Mouse (Mus musculus) kidney, postnatal 0 days (tissue): ENCODE data around the gene Prdm11. TPM values are rescaled to one million over a fixed set of nuclear protein-coding genes. Genes with fewer than 3 reads are reported as not detected.

Experiments
- ATAC-seq: fragments of 200-750 bp; cut with Nextera tagmentation; replicated peaks from 2 replicates; pipeline ENCODE4 v1.8.0; 2017; ENCODE audit warnings: low read depth, moderate number of reproducible peaks, moderate TSS enrichment, moderate library complexity; ENCODE audit not compliant: low FRiP score
- DNase-seq: peaks from one replicate; pipeline ENCODE4 v3.0.0-alpha.2; 2016; ENCODE audit warnings: low spot score
- H3K27ac ChIP-seq: fragments of 300-500 bp; sonication (generic); 2 replicates; pipeline ENCODE4 v1.5.1; 2014; ENCODE audit warnings: mild to moderate bottlenecking
- H3K27me3 ChIP-seq: fragments of 300-500 bp; sonication (generic); 2 replicates; pipeline ENCODE4 v1.6.1; 2014; ENCODE audit warnings: low read length, mixed read lengths; ENCODE audit not compliant: insufficient read depth
- H3K36me3 ChIP-seq: fragments of 300-500 bp; sonication (generic); 2 replicates; pipeline ENCODE4 v1.6.1; 2014; ENCODE audit warnings: low read length, mixed read lengths; ENCODE audit not compliant: insufficient read depth
- H3K4me1 ChIP-seq: fragments of 300-500 bp; sonication (generic); replicated peaks from 2 replicates; pipeline ENCODE4 v1.6.1; 2014; ENCODE audit warnings: antibody characterized with exemption, low read length, mixed read lengths; ENCODE audit not compliant: insufficient read depth
- H3K4me2 ChIP-seq: fragments of 300-500 bp; sonication (generic); 2 replicates; pipeline ENCODE4 v1.6.1; 2014; ENCODE audit warnings: mild to moderate bottlenecking, low read length, moderate library complexity, mixed read lengths
- H3K4me3 ChIP-seq: fragments of 300-500 bp; sonication (generic); replicated peaks from 2 replicates; pipeline ENCODE4 v1.5.1; 2014; ENCODE audit warnings: low read depth, low read length
- H3K9ac ChIP-seq: fragments of 300-500 bp; sonication (generic); 2 replicates; pipeline ENCODE4 v1.6.1; 2014; ENCODE audit warnings: low read depth, low read length
- H3K9me3 ChIP-seq: fragments of 300-500 bp; sonication (generic); replicated peaks from 2 replicates; pipeline ENCODE4 v1.6.1; 2016; ENCODE audit warnings: low read length, inconsistent platforms, mixed read lengths
- CTCF ChIP-seq: IDR thresholded peaks from 2 replicates; pipeline ENCODE4 v1.5.1; 2016; ENCODE audit warnings: antibody characterized with exemption, low read depth, mild to moderate bottlenecking, moderate library complexity
- WGBS: fragments of 180-500 bp; shearing (Covaris S2); extraction: QIAGEN DNeasy Blood & Tissue Kit; methylation state at CpG from one replicate; pipeline ENCODE4 v1.1.7; 2014; 5-methylcytosine and 5-hydroxymethylcytosine counted together
- polyA plus RNA-seq: library from polyadenylated mRNA; unstranded; fragments of >200 nt; fragmentation: Nextera tagmentation; extraction: Ambion mirVana; gene quantifications from 2 replicates; pipeline ENCODE4 v1.2.1, GENCODE M21; 2015

Prdm11 gene
- polyA plus RNA-seq, 1 experiment from 2014 or later: 4.9 TPM

DNA sequence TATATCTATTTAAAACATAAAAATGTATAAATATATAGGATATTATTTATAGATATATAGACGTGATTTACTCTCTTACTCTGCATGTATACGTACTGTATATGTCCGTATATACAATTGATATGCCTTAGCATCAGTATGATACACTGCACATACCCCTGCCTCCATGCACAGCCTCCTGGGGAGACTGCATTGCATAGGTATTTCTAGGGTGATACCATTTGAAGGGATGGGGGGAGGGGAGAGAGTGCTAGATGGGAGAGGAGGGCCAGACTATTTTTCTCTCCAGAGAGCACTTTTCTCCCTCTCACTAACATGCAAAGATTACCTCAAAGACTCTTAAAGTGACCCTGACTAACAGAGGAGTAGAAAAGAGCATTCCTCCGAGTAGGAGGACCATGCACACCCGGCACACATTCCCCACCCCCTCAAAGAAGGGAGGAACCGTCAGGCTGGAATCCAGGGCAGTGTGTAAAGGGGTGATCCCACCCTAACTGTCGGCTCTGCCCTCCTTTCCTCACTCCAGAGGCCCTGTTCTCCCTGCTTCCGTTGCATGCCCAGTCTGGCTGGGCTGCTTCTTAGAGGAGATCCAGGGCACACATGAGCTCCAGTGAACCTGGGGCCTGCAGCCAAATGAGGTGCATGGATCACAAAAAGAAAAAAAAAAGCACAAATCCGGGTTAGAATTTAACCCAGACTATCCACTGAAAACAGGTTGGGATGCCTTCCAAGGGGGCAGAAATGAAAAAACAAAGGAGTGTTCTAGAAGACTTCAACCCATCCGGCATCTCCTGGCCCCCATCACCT, 78.7 kb downstream of the Prdm11 start:
- 0 out of 2 replicates have a peak overlapping the region, but pooled peaks have one; percentile 50 for H3K27ac ChIP-seq
- H3K4me3 ChIP-seq: no peak overlapping the region
- no peaks in the 10 kb centered on the region for H3K27me3 ChIP-seq
- TF ChIP-seq CTCF: no peak
- peaks cover 11% of the 10 kb centered on the region; the same call in 1 of the 2 replicates for H3K36me3 ChIP-seq
- ATAC-seq (0 out of 2 replicates have a peak, but pooled peaks have one; percentile 41), DNase-seq (peak; percentile 47)
- H3K4me2 ChIP-seq: 0 out of 2 replicates have a peak overlapping the region, but pooled peaks have one; percentile 21
- peaks cover 15% of the 10 kb centered on the region for H3K4me1 ChIP-seq
- H3K9ac ChIP-seq: 0 out of 2 replicates have a peak overlapping the region, but pooled peaks have one; percentile 27
- WGBS: 23% methylated on average over 10 of the region's 10 CpGs
- no peaks in the 10 kb centered on the region for H3K9me3 ChIP-seq

DNA sequence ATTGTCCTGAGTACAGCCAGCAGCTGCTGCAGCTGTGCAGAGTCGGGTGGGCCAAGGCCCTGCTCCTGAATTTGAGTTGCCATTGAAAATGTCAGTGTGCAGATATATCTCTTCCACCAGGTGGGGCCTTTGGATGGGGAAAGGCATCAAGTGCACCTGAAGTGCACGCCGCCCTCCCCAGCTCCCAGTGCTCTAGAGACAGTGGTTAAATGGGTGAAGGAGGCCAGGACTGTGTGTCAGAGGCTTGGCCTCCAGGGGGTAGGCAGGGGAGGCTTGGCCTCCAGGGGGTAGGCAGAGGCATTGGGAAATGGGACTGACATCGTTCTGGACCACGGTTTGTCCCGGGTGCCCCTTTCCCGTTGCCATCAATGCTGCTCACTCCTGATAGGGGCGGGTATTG, 79.7 kb downstream of the Prdm11 start:
- peak; percentile 41; the same call in 1 of the 2 replicates for TF ChIP-seq CTCF
- H3K4me2 ChIP-seq: no peak overlapping the region
- no peaks in the 10 kb centered on the region for H3K9me3 ChIP-seq
- no peak overlapping the region for H3K27ac ChIP-seq
- H3K4me1 ChIP-seq: peaks cover 15% of the 10 kb centered on the region
- H3K36me3 ChIP-seq: 0 out of 2 replicates have a peak, but pooled peaks cover 8% of the 10 kb centered on the region
- no peaks in the 10 kb centered on the region for H3K27me3 ChIP-seq
- H3K4me3 ChIP-seq: no peak overlapping the region
- no peak overlapping the region for H3K9ac ChIP-seq
- no peak for DNase-seq
- WGBS: 58% methylated on average over 8 of the region's 8 CpGs
- no peak for ATAC-seq

DNA sequence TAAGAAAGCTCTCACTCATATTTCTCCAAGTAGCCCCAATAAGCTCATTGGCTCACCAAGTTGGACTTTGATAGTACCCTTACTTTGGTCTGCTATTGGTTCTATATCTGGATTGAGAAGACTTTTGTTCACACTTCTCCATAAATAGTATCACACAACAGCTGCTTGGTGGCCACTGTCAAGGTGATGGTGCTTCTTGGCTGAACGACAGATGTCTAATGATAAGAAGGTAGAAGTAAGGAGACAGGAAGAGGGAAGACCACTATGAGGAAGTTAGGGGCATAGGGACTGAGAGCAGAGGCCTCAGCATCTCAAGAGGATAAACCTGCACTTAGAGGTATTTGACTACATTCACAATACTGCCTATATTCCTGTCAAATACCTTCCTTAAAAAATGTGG, 81.6 kb downstream of the Prdm11 start:
- Histone ChIP-seq H3K9me3 (no peaks in the 10 kb centered on the region), H3K27ac (no peak overlapping the region), H3K36me3 (no peaks in the 10 kb centered on the region), H3K4me3 (no peak overlapping the region), H3K4me2 (no peak overlapping the region), H3K27me3 (no peaks in the 10 kb centered on the region), H3K9ac (no peak overlapping the region), H3K4me1 (peaks cover 15% of the 10 kb centered on the region)
- 93% methylated on average over 1 of the region's 1 CpGs for WGBS
- no peak for TF ChIP-seq CTCF
- ATAC-seq (no peak), DNase-seq (no peak)

DNA sequence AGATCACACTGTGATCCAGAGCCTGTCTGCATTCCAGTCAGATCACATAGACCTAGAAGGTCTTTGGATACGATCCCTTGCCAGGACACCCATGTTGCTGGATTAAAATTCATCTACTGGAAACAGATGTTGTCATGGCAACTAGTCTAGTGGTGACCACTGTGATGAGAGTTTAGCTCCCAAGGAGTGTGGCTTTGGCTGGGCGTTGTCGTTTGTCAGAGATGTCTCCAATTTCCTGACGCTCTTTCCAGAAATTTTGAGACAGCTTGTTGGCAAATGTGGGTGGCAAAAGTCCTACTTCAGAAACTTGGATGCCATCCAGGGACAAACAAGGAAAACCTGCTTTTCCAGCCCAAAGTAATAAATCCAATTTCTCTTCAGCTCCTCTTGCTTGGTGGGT, 87.3 kb downstream of the Prdm11 start:
- no peak for ATAC-seq
- no peak overlapping the region for H3K4me2 ChIP-seq

DNA sequence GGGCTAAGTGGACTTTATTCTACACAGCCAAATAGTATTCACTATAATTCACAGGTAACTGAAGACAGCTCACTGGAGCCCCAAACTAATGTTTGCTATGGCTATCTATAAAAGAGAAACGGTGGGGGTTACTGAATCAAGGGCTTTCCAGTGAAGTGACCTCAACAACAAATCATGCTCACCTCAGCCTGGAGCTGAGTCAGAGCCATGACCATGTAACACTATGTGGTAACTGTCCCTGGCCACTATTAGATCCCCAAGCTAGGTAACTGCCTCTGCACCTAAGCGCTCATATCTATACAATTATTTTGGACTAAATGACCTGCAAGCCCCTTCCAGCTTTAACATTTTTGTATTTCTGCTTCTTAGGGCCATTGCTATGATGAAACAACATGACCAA, 89.0 kb downstream of the Prdm11 start:
- Histone ChIP-seq H3K36me3 (no peaks in the 10 kb centered on the region), H3K9me3 (peaks cover 4% of the 10 kb centered on the region; the same call in 1 of the 2 replicates), H3K4me1 (no peaks in the 10 kb centered on the region), H3K9ac (no peak overlapping the region), H3K4me2 (no peak overlapping the region), H3K27ac (no peak overlapping the region), H3K4me3 (no peak overlapping the region), H3K27me3 (no peaks in the 10 kb centered on the region)
- TF ChIP-seq CTCF: no peak
- no peak for DNase-seq
- 78% methylated on average over 2 of the region's 2 CpGs for WGBS
- no peak for ATAC-seq

More for the DNA sequence above, 87.3 kb downstream of the Prdm11 start:
- Histone ChIP-seq H3K9ac (no peak overlapping the region), H3K27me3 (no peaks in the 10 kb centered on the region), H3K9me3 (peaks cover 4% of the 10 kb centered on the region; the same call in 1 of the 2 replicates), H3K36me3 (no peaks in the 10 kb centered on the region), H3K4me3 (no peak overlapping the region), H3K4me1 (no peaks in the 10 kb centered on the region), H3K27ac (no peak overlapping the region)
- 69% methylated on average over 4 of the region's 4 CpGs for WGBS
- no peak for TF ChIP-seq CTCF
- no peak for DNase-seq

DNA sequence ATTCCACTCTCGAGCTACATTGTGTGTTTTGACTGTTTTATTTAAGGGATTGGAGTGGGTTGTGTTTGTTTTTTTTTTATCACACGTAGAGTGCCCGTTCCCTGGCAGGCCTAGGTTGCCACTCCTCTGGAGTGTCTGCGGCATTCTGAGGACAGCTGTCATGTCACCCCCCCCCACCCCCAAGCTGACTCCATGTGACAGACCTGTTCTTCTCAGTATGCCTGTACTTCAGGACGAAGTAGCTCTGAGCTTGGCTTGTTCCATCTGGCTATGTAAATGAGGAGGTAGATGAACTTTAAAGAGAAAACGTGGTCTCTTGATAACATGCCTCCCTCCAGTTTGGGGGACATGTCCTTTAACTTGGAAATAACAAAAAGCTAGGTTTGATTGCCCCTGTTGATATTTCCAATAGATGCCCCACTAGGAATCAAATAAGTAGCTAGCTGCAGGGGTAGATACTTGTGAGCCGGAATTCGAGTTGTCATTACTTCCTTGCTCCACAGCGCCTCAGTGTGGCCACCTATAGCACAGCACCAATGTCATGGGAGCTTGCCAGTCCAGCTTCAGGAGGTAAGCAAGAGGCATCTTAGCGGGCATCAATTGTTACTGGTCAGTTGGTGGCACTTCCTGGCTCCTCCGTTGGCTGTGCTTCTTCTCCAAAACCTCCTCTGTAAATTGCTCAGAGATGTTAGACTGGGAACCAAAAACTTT, 91.4 kb downstream of the Prdm11 start:
- Histone ChIP-seq H3K4me1 (no peaks in the 10 kb centered on the region), H3K9ac (no peak overlapping the region), H3K9me3 (peaks cover 4% of the 10 kb centered on the region; the same call in 1 of the 2 replicates), H3K4me3 (no peak overlapping the region), H3K27ac (no peak overlapping the region), H3K27me3 (no peaks in the 10 kb centered on the region), H3K4me2 (no peak overlapping the region), H3K36me3 (no peaks in the 10 kb centered on the region)
- peak; percentile 83 for DNase-seq
- ATAC-seq: no peak
- peak; percentile 87 for TF ChIP-seq CTCF
- WGBS: 45% methylated on average over 11 of the region's 11 CpGs
